Mouse (Mus musculus): Measurements from ENCODE around the gene Slc35g3.

DNA sequence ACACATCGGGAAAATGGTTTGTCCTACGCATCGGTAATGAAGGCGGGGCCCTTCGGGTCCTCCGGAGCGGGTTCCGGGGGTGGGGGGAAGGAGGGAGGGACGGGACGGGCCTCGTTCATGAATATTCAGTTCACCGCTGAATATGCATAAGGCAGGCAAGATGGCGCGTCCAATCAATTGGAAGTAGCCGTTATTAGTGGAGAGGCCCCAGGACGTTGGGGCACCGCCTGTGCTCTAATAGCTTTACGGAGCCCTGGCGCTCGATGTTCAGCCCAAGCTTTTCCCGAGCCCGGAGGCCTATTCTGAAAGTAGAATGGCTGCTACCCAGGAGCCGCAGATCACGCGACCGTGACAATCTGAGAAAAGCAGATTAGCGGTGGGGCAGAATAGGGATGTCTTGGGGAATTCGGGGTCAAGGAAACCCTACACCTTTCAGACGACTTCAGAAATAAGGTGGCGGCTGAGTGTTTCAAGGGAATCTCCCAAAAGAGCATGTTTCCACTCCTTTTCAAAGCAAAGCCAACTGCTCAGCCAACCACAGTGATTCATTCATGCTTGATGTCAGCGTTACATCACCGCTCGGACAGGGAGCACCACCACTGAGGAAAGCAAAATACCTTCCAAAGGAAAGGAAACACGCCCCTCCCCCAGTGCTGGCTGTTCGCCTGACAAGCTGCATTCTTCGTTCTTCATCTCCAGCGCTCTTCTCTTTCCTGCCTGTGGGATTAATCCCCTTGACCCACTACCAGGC is 2.6 kb downstream of the Slc35g3 start:
- TF ChIP-seq CTCF (IDR thresholded peaks at IDR 0.05; ENCODE audit: insufficient read depth, low read length) (no peak), POLR2A (IDR thresholded peaks at IDR 0.05; ENCODE audit: borderline replicate concordance, extremely low read depth, low read depth, low read length) (peak; percentile 87; the same call in 1 of the 2 replicates)

Data from lung, adult 2 months (tissue).